In genomic region chr17:75464983-75465634, GRCm38 (mm10) we compare ENCODE assay signal across 8 mouse cellular contexts. TPM values are rescaled to one million over a fixed set of nuclear protein-coding genes. Genes with fewer than 3 reads are reported as not detected.
A peak's percentile ranks its signal among the peaks of the same experiment; 100 is the strongest.
DNase-seq lines count a peak whose midpoint lies in the region; ATAC-seq and TF ChIP-seq lines count a peak whose summit lies in the region.

No protein-coding gene starts in this region.

- no peak overlapping the region for H3K9ac ChIP-seq in forebrain, embryonic 16.5 days (replicated peaks; ENCODE audit: low read depth, low read length)
- peak overlapping the region; percentile 11; the same call in 1 of the 2 replicates for H3K9ac ChIP-seq in liver, postnatal 0 days (replicated peaks)
- no peak overlapping the region for H3K9ac ChIP-seq in neural tube, embryonic 14.5 days (replicated peaks; ENCODE audit: low read depth, low read length)

- intact Hi-C loops in heart, postnatal 14 days (cut with DNase I) = no loop called here

- ATAC-seq in forebrain, embryonic 16.5 days = peak; percentile 93
- peak; percentile 82 for ATAC-seq in liver, postnatal 0 days
- ATAC-seq in neural tube, embryonic 14.5 days (ENCODE audit: low read depth) = peak; percentile 83; the same call in 1 of the 2 replicates

- no peaks in the 10 kb centered on the region for H3K79me2 ChIP-seq in C2C12 (ENCODE audit: control insufficient read depth, insufficient read depth)

- TF ChIP-seq POLR2A in brain, embryonic 14.5 days (IDR thresholded peaks at IDR 0.05; ENCODE audit: borderline replicate concordance, extremely low read depth, insufficient read depth, insufficient read length, poor library complexity, severe bottlenecking) = no peak

- no peaks in the 10 kb centered on the region for H3K36me3 ChIP-seq in C2C12 (ENCODE audit: control insufficient read depth, insufficient read depth)
- H3K36me3 ChIP-seq in forebrain, embryonic 16.5 days (ENCODE audit: control insufficient read depth, insufficient read depth) = no peaks in the 10 kb centered on the region
- H3K36me3 ChIP-seq in liver, postnatal 0 days (replicated peaks; ENCODE audit: insufficient read depth, low read length) = no peaks in the 10 kb centered on the region
- no peaks in the 10 kb centered on the region for H3K36me3 ChIP-seq in neural tube, embryonic 14.5 days (ENCODE audit: control insufficient read depth, insufficient read depth, low read length)

- peak; percentile 84 for DNase-seq in brain, embryonic 14.5 days (ENCODE audit: low read depth)
- peak; percentile 79 to 85 for DNase-seq in heart, postnatal 14 days
- DNase-seq in layer of hippocampus, adult 18-20 months (ENCODE audit: low spot score in 2 of 2) = peak; percentile 77 to 79
- DNase-seq in liver, postnatal 0 days = peak; percentile 59
- peak; percentile 51 for DNase-seq in testis, postnatal 14 days (ENCODE audit: low spot score)

- peaks cover 12% of the 10 kb centered on the region; the same call in 1 of the 2 replicates for H3K4me1 ChIP-seq in forebrain, embryonic 16.5 days (replicated peaks; ENCODE audit: control insufficient read depth, insufficient read depth, low read length)
- H3K4me1 ChIP-seq in liver, postnatal 0 days (ENCODE audit: insufficient read depth) = peaks cover 9% of the 10 kb centered on the region
- 0 out of 2 replicates have a peak, but pooled peaks cover 2% of the 10 kb centered on the region for H3K4me1 ChIP-seq in neural tube, embryonic 14.5 days (ENCODE audit: control insufficient read depth, insufficient read depth, low read length)

- TF ChIP-seq EP300 in liver, postnatal 0 days (IDR thresholded peaks at IDR 0.05; ENCODE audit: low read depth) = no peak

- H3K27me3 ChIP-seq in C2C12 (ENCODE audit: control insufficient read depth, insufficient read depth, insufficient read length) = no peaks in the 10 kb centered on the region
- H3K27me3 ChIP-seq in forebrain, embryonic 16.5 days (replicated peaks; ENCODE audit: control insufficient read depth, insufficient read depth, low read length) = no peaks in the 10 kb centered on the region
- H3K27me3 ChIP-seq in liver, postnatal 0 days (ENCODE audit: insufficient read depth, low read length) = no peaks in the 10 kb centered on the region
- peaks cover 4% of the 10 kb centered on the region; the same call in 1 of the 2 replicates for H3K27me3 ChIP-seq in neural tube, embryonic 14.5 days (ENCODE audit: control insufficient read depth, insufficient read depth, low read length)

- no peak for TF ChIP-seq CTCF in C2C12 (IDR thresholded peaks at IDR 0.05; ENCODE audit: control insufficient read depth, insufficient read depth, insufficient read length)
- TF ChIP-seq CTCF in brain, embryonic 14.5 days (IDR thresholded peaks at IDR 0.05; ENCODE audit: borderline replicate concordance, extremely low read depth, insufficient read depth, insufficient read length) = no peak
- TF ChIP-seq CTCF in liver, postnatal 0 days (IDR thresholded peaks at IDR 0.05; ENCODE audit: low read depth) = no peak

- peak overlapping the region; percentile 8 for H3ac ChIP-seq in C2C12 (ENCODE audit: control insufficient read depth, insufficient read length, low read depth)

- WGBS in forebrain, embryonic 16.5 days = 10% methylated on average over 15 of the region's 15 CpGs
- under 1% methylated on average over 15 of the region's 15 CpGs for WGBS in liver, postnatal 0 days (ENCODE audit: insufficient replicate concordance)
- 21% methylated on average over 15 of the region's 15 CpGs for WGBS in neural tube, embryonic 14.5 days

- no peaks in the 10 kb centered on the region for H3K79me3 ChIP-seq in C2C12 (ENCODE audit: low read depth)

- H3K9me3 ChIP-seq in forebrain, embryonic 16.5 days (ENCODE audit: control insufficient read depth, low read length) = no peaks in the 10 kb centered on the region
- H3K9me3 ChIP-seq in liver, postnatal 0 days (ENCODE audit: low read length) = no peaks in the 10 kb centered on the region
- H3K9me3 ChIP-seq in neural tube, embryonic 14.5 days (ENCODE audit: control insufficient read depth, low read length) = no peaks in the 10 kb centered on the region

- H3K4me2 ChIP-seq in forebrain, embryonic 16.5 days (ENCODE audit: low read length) = peak overlapping the region; percentile 34
- peak overlapping the region; percentile 66 for H3K4me2 ChIP-seq in liver, postnatal 0 days (ENCODE audit: low read depth, low read length)
- peak overlapping the region; percentile 11; the same call in 1 of the 2 replicates for H3K4me2 ChIP-seq in neural tube, embryonic 14.5 days (ENCODE audit: low read depth, low read length)

- no peak overlapping the region for H3K4me3 ChIP-seq in C2C12 (ENCODE audit: insufficient read depth, poor library complexity, severe bottlenecking)
- no peak overlapping the region for H3K4me3 ChIP-seq in forebrain, embryonic 16.5 days (replicated peaks; ENCODE audit: low read length)
- H3K4me3 ChIP-seq in liver, postnatal 0 days (ENCODE audit: low read depth, low read length) = peak overlapping the region; percentile 33
- H3K4me3 ChIP-seq in neural tube, embryonic 14.5 days (ENCODE audit: low read depth, low read length) = no peak overlapping the region

- H3K27ac ChIP-seq in forebrain, embryonic 16.5 days (ENCODE audit: low read length) = no peak overlapping the region
- H3K27ac ChIP-seq in liver, postnatal 0 days (ENCODE audit: low read depth) = peak overlapping the region; percentile 76
- H3K27ac ChIP-seq in neural tube, embryonic 14.5 days (ENCODE audit: low read depth, low read length) = no peak overlapping the region

TF ChIP-seq in C2C12, 6 proteins besides CTCF, POLR2A, EP300 and RAD21:
- TF ChIP-seq MAX (IDR thresholded peaks at IDR 0.05) (peak; percentile 79), FOSL1 (IDR thresholded peaks at IDR 0.05; ENCODE audit: insufficient read depth, low read length, poor library complexity, severe bottlenecking) (no peak), MYOD1 (IDR thresholded peaks at IDR 0.05; ENCODE audit: control insufficient read depth, insufficient read length, low read depth) (peak; percentile 93)
TF ChIP-seq in C2C12: peak in this region for 2.

RNA-seq across cellular contexts. Expression of gene Rasgrp3, which starts 29.4 kb away (rescaled TPM):
- polyA plus RNA-seq in C2C12 (2012; fragmentation: generic; extraction: Trizol) = 0.05 TPM
- 4.7 and 6.6 TPM in 2 replicates for polyA plus RNA-seq in brain, embryonic 14.5 days (2012; rRNA removed)
- polyA plus RNA-seq in forebrain, embryonic 16.5 days (2015; fragmentation: Nextera tagmentation; extraction: Ambion mirVana) = 4.9 and 6.0 TPM in 2 replicates
- 10 to 100 TPM; 38.4 to 38.9 TPM for total RNA-seq in heart, postnatal 14 days (2021)
- total RNA-seq in layer of hippocampus, adult 18-20 months (2021) = 10 to 100 TPM in 1 of 2 experiments, 1 to 10 TPM in 1; 8.9 to 13.6 TPM
- 3.7 and 4.1 TPM in 2 replicates for polyA plus RNA-seq in liver, postnatal 0 days (2015; fragmentation: Nextera tagmentation; extraction: Ambion mirVana)
- polyA plus RNA-seq in neural tube, embryonic 14.5 days (2014; fragmentation: Nextera tagmentation; extraction: Ambion mirVana) = 4.7 and 8.9 TPM in 2 replicates

Comparison
In these comparisons a context has a peak if more than half of its experiments do, and no peak if none do; other contexts are left out.
1. H3K4me2 ChIP-seq: peak in every context shown above with its lines; median percentile 66 in liver, postnatal 0 days; 34 in forebrain, embryonic 16.5 days; 11 in neural tube, embryonic 14.5 days.